Mouse (Mus musculus): ENCODE data around the gene Gm11172. TPM values are rescaled to one million over a fixed set of nuclear protein-coding genes. Genes with fewer than 3 reads are reported as not detected.
A peak's percentile ranks its signal among the peaks of the same experiment; 100 is the strongest.

Gene Gm11172
- total RNA-seq (2021) = not detected
- long read RNA-seq, experiment 1 = 0 reads
- long read RNA-seq, experiment 2 = 0 reads

DNA sequence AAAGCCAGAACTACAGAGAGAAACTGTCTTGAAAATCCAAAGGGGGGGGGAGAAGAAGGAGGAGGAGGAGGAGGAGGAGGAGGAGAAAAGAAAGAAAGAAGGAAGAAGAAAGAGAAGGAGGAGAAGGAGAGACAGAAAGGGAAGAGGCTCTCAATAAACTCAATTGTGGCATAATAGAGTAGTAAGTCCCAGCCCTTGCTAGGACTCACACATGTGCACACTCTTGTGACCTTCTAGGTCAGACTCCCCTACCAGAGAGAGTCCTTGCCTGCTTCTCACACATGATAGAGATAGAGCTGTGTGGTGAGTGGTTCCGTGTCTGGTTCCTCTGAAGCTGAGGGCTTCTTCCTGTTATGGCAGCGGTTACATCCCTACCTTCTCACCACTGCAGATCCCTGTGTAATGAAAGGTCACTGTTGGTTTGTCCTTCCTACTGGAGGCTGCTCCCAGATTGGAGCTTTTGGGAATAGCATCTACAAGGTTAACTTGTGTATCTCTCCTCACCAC is at the start of gene Gm11172:
Gene Gm11172, plus strand, starts transcription at position 51 of the 507 bp plus-strand sequence.
- DNase-seq = no peak

DNA sequence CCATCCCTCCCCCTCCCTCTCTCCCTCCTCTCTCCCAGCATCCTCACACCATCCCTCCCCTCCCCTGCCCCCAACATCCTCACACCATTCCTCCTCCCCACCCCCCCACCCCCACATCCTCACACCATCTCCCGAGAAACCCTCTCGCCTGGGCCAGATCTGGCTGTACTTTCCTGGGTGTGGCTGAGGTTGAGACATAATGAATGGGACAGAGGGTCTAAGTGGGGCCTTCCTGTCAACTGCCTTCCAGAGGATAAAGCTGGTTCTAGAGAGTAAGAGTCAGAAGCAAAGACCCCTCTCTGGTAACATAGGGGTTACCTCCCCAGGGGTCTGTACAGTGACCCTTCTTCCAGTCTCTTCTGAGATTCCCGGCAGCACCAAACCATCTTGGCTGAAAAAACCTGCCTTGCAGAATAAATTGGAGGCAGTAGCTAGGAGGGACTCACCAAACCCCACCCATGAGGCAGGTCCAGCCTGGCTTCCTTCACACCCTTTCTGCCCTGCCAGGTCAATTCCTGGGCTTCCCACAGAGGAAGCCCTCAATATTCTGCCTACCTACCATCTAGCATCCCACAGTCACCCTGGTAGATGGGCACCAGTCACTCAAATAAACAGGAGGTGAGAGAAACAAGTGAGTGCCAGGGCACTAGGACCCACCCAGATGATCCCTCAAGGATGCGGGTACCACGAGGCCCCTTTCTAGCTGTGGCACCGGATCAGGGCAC is 49.0 kb upstream of the Gm11172 start:
- DNase-seq = peak in 1 of 2 experiments; percentile 41

DNA sequence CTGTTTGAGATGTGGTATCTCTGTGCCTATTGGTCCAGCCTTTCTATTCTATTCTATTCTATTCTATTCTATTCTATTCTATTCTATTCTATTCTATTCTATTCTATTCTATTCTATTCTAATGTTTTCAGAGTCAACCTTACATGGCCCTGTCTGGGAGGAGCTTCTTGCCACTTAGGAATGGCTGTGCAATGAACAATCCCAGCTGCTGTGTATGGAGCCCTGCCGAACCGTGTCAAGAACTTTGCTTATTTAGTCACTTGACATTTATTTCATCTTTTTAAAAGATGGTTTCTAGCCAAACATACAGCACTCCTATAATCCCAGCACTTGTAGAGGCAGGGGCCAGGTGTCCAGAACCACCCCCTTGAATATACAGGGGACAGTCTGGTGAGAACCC is 48.4 kb upstream of the Gm11172 start:
- DNase-seq = peak in 1 of 2 experiments; percentile 49

DNA sequence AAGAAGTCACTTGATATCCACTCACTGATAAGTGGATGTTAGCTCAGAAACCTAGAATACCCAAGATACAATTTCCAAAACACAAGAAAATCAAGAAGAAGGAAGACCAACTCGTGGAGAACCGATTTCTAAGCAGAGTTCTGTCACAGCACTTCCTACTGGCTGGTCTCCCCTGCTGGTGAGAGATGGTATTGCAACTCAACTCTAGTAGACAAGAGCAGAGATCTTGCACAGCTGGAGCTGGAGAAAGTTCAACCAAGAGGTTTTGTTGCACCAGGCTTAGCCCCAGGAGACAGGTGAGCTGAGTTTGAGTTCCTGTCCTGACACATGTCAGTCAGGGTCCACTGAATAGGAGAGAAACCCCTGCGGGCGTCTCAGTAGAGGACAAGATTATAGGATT is 45.6 kb upstream of the Gm11172 start:
- peak; percentile 79 to 89 for DNase-seq

DNA sequence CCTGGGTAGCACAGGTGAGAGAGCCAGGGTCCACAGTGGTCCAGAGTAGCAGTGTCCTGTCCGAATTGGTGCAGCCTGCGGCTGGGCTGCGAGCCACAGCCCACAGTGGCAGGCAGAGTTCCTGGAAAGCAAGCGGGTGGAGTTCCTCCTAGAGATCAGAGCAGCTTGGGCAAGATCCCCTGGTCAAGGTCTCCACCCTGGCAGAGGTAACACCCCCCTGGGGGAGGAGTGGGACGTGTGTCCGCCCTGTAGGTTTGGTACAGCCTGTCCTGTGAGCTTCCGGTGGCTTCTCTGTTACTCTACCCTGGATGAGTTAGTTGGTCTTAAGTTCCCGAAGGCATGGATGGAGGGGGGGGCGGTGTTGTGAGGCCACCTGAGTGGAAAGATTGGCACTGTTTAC is 43.9 kb upstream of the Gm11172 start:
- DNase-seq = no peak

DNA sequence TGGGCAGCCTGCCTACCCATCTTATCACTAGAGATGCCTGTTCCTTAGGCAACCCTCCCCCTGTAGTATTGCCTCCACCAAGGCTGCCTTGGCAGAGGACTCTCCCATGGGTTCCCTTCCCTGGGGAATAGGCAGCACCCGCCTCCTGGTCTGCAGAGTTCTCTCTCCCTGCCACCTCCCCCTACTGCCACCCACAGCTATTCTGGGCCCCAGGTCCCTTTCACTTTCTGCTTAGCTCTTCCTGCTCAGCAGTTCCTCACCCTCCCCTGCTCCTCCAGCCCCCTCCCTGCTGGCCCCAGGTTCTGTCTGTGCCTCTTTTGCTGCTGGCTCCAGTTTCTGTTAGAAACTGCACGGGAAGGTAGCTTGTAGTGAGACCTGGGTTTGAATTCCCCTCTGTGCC is 43.1 kb upstream of the Gm11172 start:
- DNase-seq = peak in 1 of 2 experiments; percentile 24

DNA sequence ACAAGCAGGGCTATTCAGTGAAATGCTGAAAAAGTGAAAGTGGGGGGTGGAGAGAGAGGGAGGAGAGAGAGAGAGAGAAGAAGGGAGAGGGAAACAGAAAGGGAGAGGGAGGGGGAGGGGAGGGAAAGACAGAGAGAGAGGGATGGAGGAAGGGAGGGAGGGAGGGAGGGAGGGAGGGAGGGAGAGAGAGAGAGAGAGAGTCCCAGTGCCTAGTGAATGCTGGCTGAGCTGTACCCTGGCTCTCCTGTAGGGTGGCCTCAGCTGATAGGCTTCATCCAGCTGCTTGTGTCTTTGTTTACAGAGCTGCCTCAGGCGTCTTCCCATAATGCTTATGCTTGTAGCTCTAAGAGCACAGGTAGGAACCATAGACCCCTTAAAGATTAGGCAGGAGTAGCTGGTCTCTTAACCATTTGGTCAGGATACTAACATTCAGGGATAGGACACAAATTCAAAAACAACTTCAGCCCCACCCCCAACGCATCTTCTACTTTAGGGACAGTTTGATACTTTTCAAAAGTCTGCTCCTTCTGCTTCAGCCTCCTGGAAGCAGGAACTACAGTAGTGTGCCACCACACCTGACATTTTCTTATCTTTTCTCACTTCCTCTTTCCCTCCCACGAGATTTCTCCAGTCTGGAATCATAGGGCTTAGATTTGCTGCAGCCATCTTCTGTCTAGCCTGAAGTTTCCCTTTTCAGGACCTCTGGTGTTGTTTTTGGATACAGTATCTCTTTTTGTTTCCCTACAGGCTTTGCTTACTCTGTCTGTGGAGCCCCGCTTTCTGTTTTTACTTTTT is 42.0 kb upstream of the Gm11172 start:
- no peak for DNase-seq

DNA sequence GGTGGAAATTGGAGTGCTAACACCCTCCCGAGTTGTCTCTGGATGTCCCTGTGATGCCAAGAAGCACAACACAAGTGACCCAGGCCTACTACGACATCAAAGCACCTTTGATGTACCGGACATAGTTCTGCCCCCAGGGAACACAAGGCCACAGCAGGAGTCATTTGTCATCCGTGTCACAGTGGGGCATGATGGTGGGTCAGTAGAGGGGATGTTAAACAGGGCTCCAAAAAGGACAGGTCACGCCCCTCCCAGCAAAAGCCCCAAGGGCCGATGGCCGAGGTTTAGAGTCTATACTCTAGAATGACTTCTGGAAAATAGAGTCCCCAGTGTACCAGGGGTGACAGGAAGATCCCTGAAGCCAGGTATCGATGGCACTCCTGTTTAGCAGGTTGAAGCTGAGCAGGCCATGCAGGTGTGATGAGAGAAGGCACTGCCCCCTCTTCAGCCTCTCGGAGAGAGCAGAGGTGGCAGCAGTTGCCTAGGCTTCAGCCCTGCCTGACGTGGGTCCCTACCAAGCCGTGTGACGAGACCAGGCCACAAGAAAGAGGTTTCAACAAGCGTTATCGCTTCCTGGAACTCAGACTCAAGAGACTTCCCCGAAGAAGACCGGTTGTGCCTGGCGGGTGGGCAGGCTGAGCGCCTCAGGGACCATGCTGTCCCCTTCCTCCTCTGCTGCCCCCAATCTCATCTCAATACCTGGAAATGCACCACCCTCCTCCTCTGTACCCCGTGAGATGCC is 40.8 kb upstream of the Gm11172 start:
- DNase-seq = peak in 1 of 2 experiments; percentile 25

DNA sequence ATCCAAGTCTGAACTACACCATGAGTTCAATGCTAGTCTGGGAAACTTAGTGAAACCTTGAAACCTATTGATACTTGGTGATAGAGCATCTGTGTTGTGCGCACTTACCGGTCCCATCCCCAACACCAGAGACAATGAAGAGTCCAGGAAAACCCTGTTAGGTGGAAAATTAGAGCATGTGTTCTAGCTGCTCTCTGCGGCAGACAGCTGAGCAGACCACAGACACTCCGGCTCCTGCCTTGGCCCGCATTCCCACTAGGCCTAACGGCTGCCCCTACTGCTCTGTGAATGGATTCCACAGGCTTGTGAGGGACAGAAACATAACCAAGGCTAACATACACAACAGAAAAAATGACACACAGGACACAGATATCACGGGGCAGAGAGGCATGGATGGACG is 39.2 kb upstream of the Gm11172 start:
- DNase-seq = no peak

DNA sequence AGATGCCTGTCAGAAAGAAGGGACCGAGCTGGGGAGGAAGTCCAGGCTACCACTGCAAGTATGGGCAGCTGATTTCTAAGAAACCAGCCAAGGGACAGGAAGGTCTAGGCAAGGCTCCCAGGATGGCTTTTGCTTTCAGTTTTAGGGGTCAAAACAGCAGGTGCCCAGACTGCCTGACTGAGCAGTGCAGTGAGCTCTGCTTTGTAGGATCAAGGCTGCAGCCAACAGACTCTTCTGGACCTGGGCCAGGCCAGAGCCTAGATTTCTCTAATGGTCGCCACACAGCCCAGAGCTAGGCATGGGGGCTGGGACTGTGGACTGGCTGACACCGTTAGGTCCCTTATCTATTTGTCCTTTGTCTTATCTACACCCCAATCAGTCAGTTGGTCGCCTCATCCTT is 38.0 kb upstream of the Gm11172 start:
- no peak for DNase-seq

DNA sequence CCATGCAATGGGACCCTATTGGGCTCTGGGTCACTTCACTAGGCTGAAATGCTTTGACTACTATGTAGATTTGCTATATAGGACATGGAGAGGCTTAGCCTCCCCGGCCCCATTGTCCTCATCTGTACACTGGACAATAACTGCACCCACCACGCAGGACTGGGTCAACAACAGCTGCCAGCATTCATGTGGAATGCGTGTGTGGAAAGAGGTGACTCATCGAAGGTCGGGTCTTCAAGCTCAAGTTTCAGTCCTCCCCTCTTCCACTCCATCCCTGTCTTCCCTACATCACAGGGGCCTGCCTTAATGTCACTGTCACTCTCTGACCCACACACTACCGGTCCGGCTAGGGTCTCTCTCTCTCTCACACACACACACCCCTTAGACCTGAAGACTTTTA is 36.4 kb upstream of the Gm11172 start:
- no peak for DNase-seq

DNA sequence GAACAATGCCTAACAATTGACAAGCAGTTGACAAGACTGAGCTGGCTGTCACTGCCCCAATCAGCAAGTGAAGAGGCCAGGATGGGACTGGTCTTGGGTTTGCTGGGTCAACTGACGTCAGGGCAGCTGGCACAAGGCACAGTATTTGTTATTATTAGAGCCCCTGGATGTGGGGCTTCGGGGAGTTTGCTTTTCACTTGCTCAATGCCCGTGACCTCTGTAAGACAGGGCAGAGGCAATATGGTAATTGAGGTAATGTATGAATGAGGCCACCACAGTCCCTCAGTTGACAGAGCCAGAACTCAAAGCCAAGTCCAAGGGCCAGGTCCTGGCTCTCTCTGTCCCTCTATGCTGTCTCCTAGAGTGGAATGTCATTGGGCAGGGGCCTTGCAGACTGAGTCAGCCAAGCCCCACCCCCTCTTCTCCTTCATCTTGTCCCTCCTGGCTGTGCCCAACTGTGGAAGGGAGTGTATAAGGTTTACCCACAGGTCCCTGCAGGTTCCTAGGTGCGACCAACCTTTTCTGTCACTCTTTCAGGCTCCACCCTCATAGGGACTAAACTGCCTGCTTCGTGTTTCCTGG is 35.0 kb upstream of the Gm11172 start:
- no peak for DNase-seq

DNA sequence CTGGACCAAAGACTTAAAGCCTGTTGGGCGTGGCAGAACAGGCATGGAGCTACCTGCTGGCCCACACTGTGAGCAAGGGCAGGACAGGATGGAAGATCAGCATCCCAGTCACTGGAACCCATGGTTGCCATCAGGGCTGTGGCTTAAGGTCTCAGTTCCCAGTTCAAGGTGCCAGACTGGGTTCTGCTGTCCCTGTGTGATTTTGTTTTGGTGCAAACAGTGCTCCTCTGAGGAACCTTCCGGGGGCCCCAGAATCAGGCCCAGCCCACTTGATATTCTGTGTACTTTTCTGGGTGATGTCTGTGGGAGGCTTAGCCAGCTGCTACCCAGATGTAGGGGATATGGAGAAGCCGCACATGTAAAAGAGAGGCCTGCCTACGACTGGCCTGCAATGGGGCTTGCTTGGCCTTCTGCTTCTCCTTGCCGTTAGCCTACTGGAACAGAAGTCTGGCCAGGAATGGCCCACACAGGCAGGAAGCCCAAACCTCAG is 32.0 kb upstream of the Gm11172 start:
- no peak for DNase-seq

DNA sequence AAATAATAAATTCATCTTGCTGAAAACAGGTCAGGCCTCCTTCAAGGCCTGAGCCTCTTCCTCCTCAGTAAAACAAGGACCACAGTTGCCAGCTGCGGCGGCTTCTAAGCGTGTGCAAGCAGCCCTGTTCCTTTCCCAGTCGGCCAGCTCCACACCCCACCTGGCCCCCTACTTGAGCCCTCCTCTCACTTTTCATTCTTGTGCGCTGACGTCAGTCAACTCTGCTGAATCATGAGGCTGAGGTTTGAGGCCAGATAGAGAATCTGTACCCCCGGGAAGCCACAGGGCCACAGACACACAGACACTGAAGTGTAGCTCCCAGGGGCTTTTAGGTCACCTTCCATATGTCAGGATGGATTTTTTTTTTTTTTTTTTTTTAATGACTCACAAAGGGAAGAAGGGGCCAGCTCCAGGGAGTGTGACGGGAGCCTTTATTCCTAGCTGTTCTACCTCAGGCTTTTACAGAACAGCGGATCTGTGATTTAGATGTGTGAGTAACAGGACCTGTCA is 30.8 kb upstream of the Gm11172 start:
- no peak for DNase-seq

DNA sequence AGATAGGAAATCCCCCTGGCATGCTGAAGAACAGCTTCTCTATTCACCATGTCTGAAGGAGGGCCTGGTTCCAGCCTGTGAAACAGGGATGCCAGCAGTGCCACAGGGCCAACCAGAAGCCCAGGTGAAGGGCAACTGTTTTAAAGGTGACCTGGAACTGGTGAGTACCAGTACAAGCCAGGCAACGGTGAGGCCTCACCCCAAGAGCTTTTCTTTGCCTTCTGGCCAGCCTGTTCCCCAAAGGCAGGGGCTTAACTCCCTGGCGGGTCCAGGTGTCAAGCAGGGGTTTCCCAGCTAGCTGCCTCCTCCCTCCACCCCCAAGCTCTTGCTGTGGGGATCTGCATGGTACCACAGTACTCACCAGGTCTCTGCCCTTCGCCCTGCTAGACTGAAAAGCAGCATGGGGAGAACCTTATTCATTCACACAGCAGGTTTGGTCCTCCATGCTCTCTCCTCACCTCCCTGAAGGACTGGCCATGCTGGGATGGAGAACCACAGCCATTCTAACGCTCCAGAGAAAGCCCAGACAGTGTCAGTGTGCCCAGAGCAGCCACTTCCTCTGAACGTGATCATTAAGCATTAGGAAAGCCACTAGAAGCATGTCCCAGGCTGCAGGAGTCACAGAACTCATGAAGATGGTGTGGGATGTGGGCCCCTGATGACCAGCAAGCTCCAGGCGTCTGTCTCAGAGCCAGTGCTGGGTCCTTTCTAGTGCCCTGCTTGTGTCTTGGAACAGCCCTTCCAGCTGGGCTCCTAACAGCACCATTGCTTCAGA is 30.2 kb upstream of the Gm11172 start:
- no peak for DNase-seq

DNA sequence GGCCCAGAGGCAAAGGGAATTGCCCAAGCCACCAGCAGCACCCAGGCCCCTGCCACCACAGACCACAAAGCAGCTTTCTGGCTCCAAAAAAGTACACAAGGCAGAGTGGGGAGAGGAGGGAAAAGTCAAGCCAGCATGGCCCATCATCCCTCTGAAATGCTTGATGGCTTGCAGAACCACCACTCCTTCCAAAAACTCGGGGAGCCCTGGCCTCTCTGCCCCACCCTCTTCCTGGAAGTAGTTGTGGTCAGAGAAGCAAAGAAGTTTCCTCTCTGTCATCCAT is 29.6 kb upstream of the Gm11172 start:
- DNase-seq = no peak

DNA sequence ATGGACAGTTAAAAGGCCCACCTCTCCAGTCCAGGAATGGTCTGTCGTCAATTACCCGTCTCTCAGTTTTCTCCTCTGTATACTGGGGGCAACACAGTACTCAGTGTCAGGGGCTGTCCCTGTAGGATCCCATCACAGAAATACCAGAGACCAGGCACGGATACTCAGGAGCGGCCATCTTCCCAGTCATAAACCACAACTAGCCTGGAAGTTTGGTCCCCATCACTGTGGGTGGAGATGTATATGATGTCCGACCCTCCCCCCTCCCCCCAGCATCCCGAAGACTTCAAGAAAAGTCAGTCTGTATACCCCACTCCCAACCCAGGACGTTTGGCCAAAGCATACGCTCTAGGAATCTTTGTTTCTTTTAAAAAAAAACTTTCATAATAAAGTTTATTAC is 29.3 kb upstream of the Gm11172 start:
- DNase-seq = no peak

DNA sequence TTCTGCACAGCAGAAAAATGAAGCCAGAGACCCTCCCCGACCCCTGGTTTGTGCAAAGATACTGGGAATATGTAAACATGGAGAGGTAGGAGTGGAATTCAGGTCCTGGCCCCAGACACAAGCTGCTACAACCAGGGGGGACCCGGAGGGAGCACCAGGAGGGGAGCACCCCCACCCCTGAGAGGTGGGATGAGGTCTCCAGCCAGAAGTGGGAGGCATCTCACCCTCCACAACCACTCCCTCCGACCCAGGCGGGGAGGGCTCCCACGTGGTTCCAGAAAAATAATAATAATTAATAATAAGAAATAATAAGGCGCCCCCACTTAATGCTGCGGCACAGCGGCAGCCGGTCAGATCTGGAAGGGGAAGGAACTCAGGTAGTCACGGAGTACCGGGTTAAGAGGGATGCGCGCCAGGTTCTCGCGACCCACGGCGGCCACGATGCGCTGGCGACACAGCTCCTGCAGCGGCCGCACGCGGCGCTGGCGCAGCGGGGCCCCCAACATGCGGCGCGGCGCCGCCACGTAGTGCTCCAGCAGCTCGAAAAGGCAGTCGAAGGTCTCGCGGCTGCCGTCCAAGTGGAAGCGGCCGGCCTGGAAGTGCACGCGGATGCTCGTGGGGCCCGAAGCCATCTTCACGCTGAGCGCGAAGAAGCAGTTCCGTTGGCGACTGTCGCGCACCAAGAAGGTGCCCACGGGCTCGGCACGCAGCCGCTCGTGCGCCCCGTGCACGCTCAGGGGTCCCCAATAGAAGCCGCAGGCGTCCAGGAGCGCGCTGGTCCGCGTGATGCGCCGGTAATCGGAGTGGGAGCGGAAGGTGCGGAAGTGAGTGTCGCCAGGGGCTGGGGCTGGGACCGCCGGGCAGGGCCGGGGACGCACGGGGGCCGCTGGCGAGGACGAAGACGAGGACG is 28.6 kb upstream of the Gm11172 start:
- peak; percentile 31 to 46 for DNase-seq

DNA sequence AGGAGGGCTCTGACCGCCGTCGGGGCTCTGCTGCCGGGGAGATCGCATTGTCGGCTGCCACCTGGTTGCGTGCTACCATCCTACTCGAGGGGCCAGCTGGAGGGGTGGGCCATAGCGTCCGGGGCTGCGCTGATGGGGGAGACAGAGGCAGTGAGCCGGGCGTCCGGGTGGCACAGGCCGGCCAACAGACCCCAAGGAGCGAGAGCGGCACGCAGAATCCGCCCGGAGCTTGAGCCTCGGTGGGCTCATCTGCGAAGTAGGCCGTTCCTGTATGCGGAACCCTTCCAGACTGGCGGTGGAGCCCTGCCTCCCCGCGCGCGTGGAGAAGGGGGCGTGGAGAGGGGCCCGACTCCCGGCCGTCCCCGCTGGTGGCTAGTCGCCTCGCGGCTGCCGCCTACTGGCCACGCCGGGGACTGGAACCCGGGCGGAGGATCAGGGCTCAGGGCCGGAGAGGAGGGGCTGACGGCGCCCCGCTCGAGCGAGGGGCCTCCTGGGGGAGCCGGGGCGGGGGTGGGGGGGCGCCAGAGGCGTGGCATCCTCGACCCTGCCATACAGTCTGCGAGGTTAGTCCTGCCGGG is 27.8 kb upstream of the Gm11172 start:
- DNase-seq = peak; percentile 93 to 94

All from heart, adult 18-20 months (tissue).